In the genomic region with DNA sequence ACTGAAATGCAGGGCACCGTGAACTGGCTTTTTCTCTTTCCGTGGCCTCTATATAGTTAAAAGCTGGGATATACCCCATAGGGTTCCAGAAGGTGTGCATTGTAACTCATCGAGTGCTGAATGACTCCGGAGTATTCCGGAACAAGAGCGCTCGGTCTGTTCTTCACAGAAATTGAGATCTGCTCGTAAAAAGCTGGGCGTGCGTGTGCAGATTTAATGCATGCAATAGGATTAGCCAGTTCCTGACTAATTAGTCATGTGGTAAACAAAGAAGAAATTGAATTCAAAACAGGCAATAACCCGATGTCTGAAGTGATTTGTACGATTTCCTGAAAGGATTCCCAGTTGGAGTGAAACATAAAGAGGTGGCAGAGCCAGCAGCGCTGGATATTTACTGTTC, we compare ENCODE assay signal across 13 mouse cellular contexts.
DNase-seq lines count a peak whose midpoint lies in the region; ATAC-seq and TF ChIP-seq lines count a peak whose summit lies in the region.
"Had no signal": no experiment of that assay in that cellular context is flagged by ENCODE, and none has a peak within 500 bp of the region (broad histone marks: within the 10 kb centered on the region; RNA-seq: fewer than 3 reads in every experiment).

No protein-coding gene starts in this region.

- ATAC-seq in forebrain, embryonic 11.5 days (replicated peaks; ENCODE audit: low FRiP score), result peak; percentile 35; the same call in 1 of the 2 replicates
- no peak for ATAC-seq in midbrain, embryonic 13.5 days
- ATAC-seq in midbrain, embryonic 11.5 days (ENCODE audit: low FRiP score), result no peak
- peak; percentile 20; the same call in 1 of the 2 replicates for ATAC-seq in neural tube, embryonic 15.5 days (ENCODE audit: low FRiP score)
- no peak for ATAC-seq in intestine, postnatal 0 days
- ATAC-seq: inflammation-experienced regulatory T-cells, adult 6 months had no signal

- no peak overlapping the region for H3K27ac ChIP-seq in forebrain, embryonic 11.5 days (ENCODE audit: low read depth, low read length)
- no peak overlapping the region for H3K27ac ChIP-seq in forebrain, embryonic 10.5 days
- peak overlapping the region; percentile 40; the same call in 1 of the 2 replicates for H3K27ac ChIP-seq in midbrain, embryonic 13.5 days
- H3K27ac ChIP-seq in midbrain, embryonic 11.5 days (ENCODE audit: low read depth, low read length), result no peak overlapping the region
- H3K27ac ChIP-seq in neural tube, embryonic 15.5 days (replicated peaks), result peak overlapping the region; percentile 76
- H3K27ac ChIP-seq in intestine, postnatal 0 days (ENCODE audit: low read depth, low read length), result no peak overlapping the region
- H3K27ac ChIP-seq: liver, embryonic 13.5 days had no signal

- H3K4me3 ChIP-seq in forebrain, embryonic 11.5 days (ENCODE audit: low read depth, low read length), result no peak overlapping the region
- no peak overlapping the region for H3K4me3 ChIP-seq in forebrain, embryonic 10.5 days
- no peak overlapping the region for H3K4me3 ChIP-seq in midbrain, embryonic 13.5 days (replicated peaks)
- no peak overlapping the region for H3K4me3 ChIP-seq in midbrain, embryonic 11.5 days (ENCODE audit: low read depth, low read length)
- no peak overlapping the region for H3K4me3 ChIP-seq in neural tube, embryonic 15.5 days (replicated peaks)
- H3K4me3 ChIP-seq in intestine, postnatal 0 days (ENCODE audit: low read depth, low read length), result no peak overlapping the region
- H3K4me3 ChIP-seq: liver, embryonic 13.5 days had no signal

- no peak for DNase-seq in forebrain, embryonic 11.5 days (ENCODE audit: low spot score)
- no peak for DNase-seq in forebrain, embryonic 10.5 days (ENCODE audit: extremely low spot score, low spot score)
- no peak for DNase-seq in midbrain, embryonic 11.5 days (ENCODE audit: low spot score, missing footprints)
- DNase-seq in hindlimb bud, embryonic 11.5 days (ENCODE audit: extremely low spot score, low read depth, low spot score), result peak; percentile 37
- no peak for DNase-seq in thymus, postnatal 25 days
- DNase-seq: adrenal gland, postnatal 25 days; gastrocnemius, postnatal 25 days; lung, postnatal 4 days had no signal

- TF ChIP-seq CTCF in intestine, postnatal 0 days (IDR thresholded peaks at IDR 0.05; ENCODE audit: low read depth), result no peak

- no peaks in the 10 kb centered on the region for H3K36me3 ChIP-seq in forebrain, embryonic 11.5 days (ENCODE audit: control insufficient read depth, insufficient read depth, low read length)
- no peaks in the 10 kb centered on the region for H3K36me3 ChIP-seq in forebrain, embryonic 10.5 days (replicated peaks)
- H3K36me3 ChIP-seq in midbrain, embryonic 13.5 days, result no peaks in the 10 kb centered on the region
- H3K36me3 ChIP-seq in midbrain, embryonic 11.5 days (ENCODE audit: control insufficient read depth, insufficient read depth, low read length), result no peaks in the 10 kb centered on the region
- H3K36me3 ChIP-seq in neural tube, embryonic 15.5 days, result no peaks in the 10 kb centered on the region
- no peaks in the 10 kb centered on the region for H3K36me3 ChIP-seq in intestine, postnatal 0 days (ENCODE audit: control insufficient read depth, insufficient read depth)
- H3K36me3 ChIP-seq: liver, embryonic 13.5 days had no signal

- peaks cover 5% of the 10 kb centered on the region for H3K4me1 ChIP-seq in forebrain, embryonic 11.5 days (replicated peaks; ENCODE audit: control insufficient read depth, insufficient read depth, low read length)
- H3K4me1 ChIP-seq in forebrain, embryonic 10.5 days, result peaks cover 63% of the 10 kb centered on the region
- H3K4me1 ChIP-seq in midbrain, embryonic 13.5 days (replicated peaks), result peaks cover 47% of the 10 kb centered on the region
- peaks cover 7% of the 10 kb centered on the region for H3K4me1 ChIP-seq in midbrain, embryonic 11.5 days (ENCODE audit: control insufficient read depth, insufficient read depth, low read length)
- H3K4me1 ChIP-seq in neural tube, embryonic 15.5 days, result peaks cover 31% of the 10 kb centered on the region
- no peaks in the 10 kb centered on the region for H3K4me1 ChIP-seq in intestine, postnatal 0 days (replicated peaks; ENCODE audit: control insufficient read depth, insufficient read depth, low read length)

- H3K4me2 ChIP-seq in forebrain, embryonic 11.5 days (ENCODE audit: low read depth, low read length, severe bottlenecking), result no peak overlapping the region
- H3K4me2 ChIP-seq in midbrain, embryonic 13.5 days (replicated peaks), result no peak overlapping the region
- no peak overlapping the region for H3K4me2 ChIP-seq in midbrain, embryonic 11.5 days
- H3K4me2 ChIP-seq in neural tube, embryonic 15.5 days, result peak overlapping the region; percentile 45
- H3K4me2 ChIP-seq in intestine, postnatal 0 days (replicated peaks; ENCODE audit: low read depth), result no peak overlapping the region

- H3K9me3 ChIP-seq in forebrain, embryonic 11.5 days (ENCODE audit: control insufficient read depth, low read length), result no peaks in the 10 kb centered on the region
- no peaks in the 10 kb centered on the region for H3K9me3 ChIP-seq in forebrain, embryonic 10.5 days
- no peaks in the 10 kb centered on the region for H3K9me3 ChIP-seq in midbrain, embryonic 13.5 days
- no peaks in the 10 kb centered on the region for H3K9me3 ChIP-seq in midbrain, embryonic 11.5 days (ENCODE audit: control insufficient read depth, low read length)
- H3K9me3 ChIP-seq in neural tube, embryonic 15.5 days (replicated peaks), result no peaks in the 10 kb centered on the region
- H3K9me3 ChIP-seq in intestine, postnatal 0 days (ENCODE audit: control insufficient read depth), result no peaks in the 10 kb centered on the region
- H3K9me3 ChIP-seq: liver, embryonic 13.5 days had no signal

- WGBS in forebrain, embryonic 11.5 days, result 49% methylated on average over 13 of the region's 13 CpGs
- WGBS in forebrain, embryonic 10.5 days, result 75% methylated on average over 13 of the region's 13 CpGs
- WGBS in midbrain, embryonic 13.5 days, result 50% methylated on average over 13 of the region's 13 CpGs
- 81% methylated on average over 13 of the region's 13 CpGs for WGBS in midbrain, embryonic 11.5 days
- WGBS in neural tube, embryonic 15.5 days, result 19% methylated on average over 13 of the region's 13 CpGs
- WGBS in intestine, postnatal 0 days, result 85% methylated on average over 13 of the region's 13 CpGs

- H3K9ac ChIP-seq in forebrain, embryonic 11.5 days (ENCODE audit: low read length), result no peak overlapping the region
- no peak overlapping the region for H3K9ac ChIP-seq in midbrain, embryonic 13.5 days (replicated peaks)
- no peak overlapping the region for H3K9ac ChIP-seq in midbrain, embryonic 11.5 days (ENCODE audit: low read length)
- H3K9ac ChIP-seq in neural tube, embryonic 15.5 days (replicated peaks), result peak overlapping the region; percentile 26; the same call in 1 of the 2 replicates
- H3K9ac ChIP-seq in intestine, postnatal 0 days (ENCODE audit: low read depth, low read length), result no peak overlapping the region
- H3K9ac ChIP-seq: liver, embryonic 13.5 days had no signal

- H3K27me3 ChIP-seq in forebrain, embryonic 11.5 days (ENCODE audit: control insufficient read depth, insufficient read depth, low read length), result no peaks in the 10 kb centered on the region
- peaks cover 6% of the 10 kb centered on the region; the same call in 1 of the 2 replicates for H3K27me3 ChIP-seq in forebrain, embryonic 10.5 days (ENCODE audit: poor library complexity, severe bottlenecking)
- H3K27me3 ChIP-seq in midbrain, embryonic 13.5 days, result no peaks in the 10 kb centered on the region
- H3K27me3 ChIP-seq in midbrain, embryonic 11.5 days (ENCODE audit: control insufficient read depth, insufficient read depth, low read length), result no peaks in the 10 kb centered on the region
- no peaks in the 10 kb centered on the region for H3K27me3 ChIP-seq in neural tube, embryonic 15.5 days (replicated peaks)
- H3K27me3 ChIP-seq in intestine, postnatal 0 days (replicated peaks; ENCODE audit: control insufficient read depth, insufficient read depth, low read length), result no peaks in the 10 kb centered on the region
- H3K27me3 ChIP-seq: liver, embryonic 13.5 days had no signal

Comparison
In these comparisons a context has a peak if more than half of its experiments do, and no peak if none do; other contexts are left out.
1. H3K27ac ChIP-seq: peak in midbrain, embryonic 13.5 days (single experiment) and neural tube, embryonic 15.5 days (single experiment); none in forebrain, embryonic 11.5 days (single experiment), forebrain, embryonic 10.5 days (single experiment), midbrain, embryonic 11.5 days (single experiment) and intestine, postnatal 0 days (single experiment).
2. ATAC-seq: peak in forebrain, embryonic 11.5 days (single experiment) and neural tube, embryonic 15.5 days (single experiment); none in midbrain, embryonic 13.5 days (single experiment), midbrain, embryonic 11.5 days (single experiment) and intestine, postnatal 0 days (single experiment).